Mouse (Mus musculus): Measurements from ENCODE around the gene Glrx.

- TF ChIP-seq CTCF (IDR thresholded peaks at IDR 0.05; ENCODE audit: low read depth, low read length): no peak
- TF ChIP-seq POLR2A (IDR thresholded peaks at IDR 0.05; ENCODE audit: extremely low read depth, insufficient read depth, low read length): no peak
These were observed 4.5 kb downstream of the Glrx start for GRCm38 (mm10) chr13:75843993-75844683.

All from liver, adult 2 months (tissue).